Mouse (Mus musculus): ENCODE measurements around the gene Adgrb3. TPM values are rescaled to one million over a fixed set of nuclear protein-coding genes. Genes with fewer than 3 reads are reported as not detected.

Adgrb3 gene
- polyA plus RNA-seq, 1 experiment, result 54.2 TPM

GRCm38 (mm10) chr1:25420701-25421100 lies 408.8 kb downstream of the Adgrb3 start:
- TF ChIP-seq CTCF (IDR thresholded peaks at IDR 0.05; ENCODE audit: extremely low read depth, insufficient read depth, low read length) (no peak), POLR2A (IDR thresholded peaks at IDR 0.05; ENCODE audit: extremely low read depth, insufficient read depth, low read length) (no peak)
- Histone ChIP-seq H3K27ac (ENCODE audit: insufficient read depth, low read length) (no peak overlapping the region), H3K4me3 (ENCODE audit: insufficient read depth, low read length) (no peak overlapping the region), H3K4me1 (ENCODE audit: control insufficient read depth, insufficient read depth, low read length) (no peaks in the 10 kb centered on the region)

DNA sequence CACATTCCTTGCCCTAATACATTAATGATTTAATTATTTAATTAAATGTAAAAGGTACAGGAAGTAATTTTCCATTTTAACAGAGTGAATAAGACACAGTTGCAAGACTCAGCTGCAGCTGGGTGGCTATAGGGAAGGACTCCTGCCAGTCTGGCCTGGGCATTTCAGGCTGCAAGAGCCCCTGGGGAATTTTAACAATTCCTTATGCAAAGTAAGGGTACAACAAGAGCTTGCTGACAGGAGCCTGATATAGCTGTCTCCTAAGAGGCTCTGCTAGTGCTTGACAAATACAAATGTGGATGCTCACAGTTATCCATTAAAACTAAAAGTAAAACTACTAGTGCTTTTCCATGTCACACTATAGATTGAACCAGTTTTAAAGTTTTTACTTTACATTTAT lies 410.1 kb downstream of the Adgrb3 start:
- TF ChIP-seq CTCF (IDR thresholded peaks at IDR 0.05; ENCODE audit: extremely low read depth, insufficient read depth, low read length) (no peak), POLR2A (IDR thresholded peaks at IDR 0.05; ENCODE audit: extremely low read depth, insufficient read depth, low read length) (no peak)
- H3K27ac ChIP-seq (ENCODE audit: insufficient read depth, low read length), result no peak overlapping the region
- H3K4me1 ChIP-seq (ENCODE audit: control insufficient read depth, insufficient read depth, low read length), result no peaks in the 10 kb centered on the region
- no peak overlapping the region for H3K4me3 ChIP-seq (ENCODE audit: insufficient read depth, low read length)

DNA sequence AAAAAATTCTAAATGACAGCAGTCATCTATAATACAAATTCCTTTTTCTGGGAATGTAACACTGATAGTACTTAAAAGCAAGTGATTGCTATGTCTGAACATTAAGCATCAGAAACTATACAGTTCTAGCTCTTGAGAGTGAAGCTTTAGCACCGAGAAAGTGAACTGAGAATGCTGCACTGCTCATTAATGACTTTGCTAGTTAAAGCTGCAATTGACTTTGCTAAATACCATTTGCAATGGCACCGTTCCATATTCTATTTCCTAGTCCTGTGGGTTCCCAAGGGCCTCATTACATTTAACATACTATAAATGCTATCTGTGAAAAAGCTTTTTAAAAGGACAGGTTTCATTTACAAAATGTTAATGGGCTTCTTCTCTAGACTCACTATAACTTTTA lies 414.4 kb downstream of the Adgrb3 start:
- H3K4me1 ChIP-seq (ENCODE audit: control insufficient read depth, insufficient read depth, low read length), result no peaks in the 10 kb centered on the region
- no peak overlapping the region for H3K27ac ChIP-seq (ENCODE audit: insufficient read depth, low read length)
- H3K4me3 ChIP-seq (ENCODE audit: insufficient read depth, low read length), result no peak overlapping the region
- no peak for TF ChIP-seq CTCF (IDR thresholded peaks at IDR 0.05; ENCODE audit: extremely low read depth, insufficient read depth, low read length)
- TF ChIP-seq POLR2A (IDR thresholded peaks at IDR 0.05; ENCODE audit: extremely low read depth, insufficient read depth, low read length), result no peak

DNA sequence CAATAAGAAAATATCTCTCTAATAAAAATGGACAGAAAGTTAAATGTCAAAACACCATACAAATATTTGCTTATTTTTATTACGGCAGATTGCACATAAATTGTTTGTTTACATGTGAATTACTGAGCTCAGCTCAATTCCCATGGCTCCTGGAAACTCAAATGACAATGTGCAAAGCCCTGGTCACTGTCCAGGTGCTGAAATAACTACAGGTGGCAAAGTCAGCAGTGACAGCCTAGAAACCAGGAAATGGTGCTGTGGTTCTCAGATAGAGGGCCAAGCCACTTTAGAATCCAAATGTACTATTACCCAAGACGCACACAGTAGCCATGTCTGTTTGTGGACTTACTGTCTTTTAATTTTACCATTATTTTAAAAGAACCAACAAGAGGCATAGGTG lies 465.3 kb downstream of the Adgrb3 start:
- Histone ChIP-seq H3K4me1 (ENCODE audit: control insufficient read depth, insufficient read depth, low read length) (no peaks in the 10 kb centered on the region), H3K4me3 (ENCODE audit: insufficient read depth, low read length) (no peak overlapping the region), H3K27ac (ENCODE audit: insufficient read depth, low read length) (no peak overlapping the region)
- TF ChIP-seq POLR2A (IDR thresholded peaks at IDR 0.05; ENCODE audit: extremely low read depth, insufficient read depth, low read length), result no peak
- TF ChIP-seq CTCF (IDR thresholded peaks at IDR 0.05; ENCODE audit: extremely low read depth, insufficient read depth, low read length), result no peak

GRCm38 (mm10) chr1:25358554-25358953 lies 471.0 kb downstream of the Adgrb3 start:
- Histone ChIP-seq H3K4me3 (ENCODE audit: insufficient read depth, low read length) (no peak overlapping the region), H3K4me1 (ENCODE audit: control insufficient read depth, insufficient read depth, low read length) (no peaks in the 10 kb centered on the region; the same call in 1 of the 2 replicates), H3K27ac (ENCODE audit: insufficient read depth, low read length) (no peak overlapping the region)
- no peak for TF ChIP-seq CTCF (IDR thresholded peaks at IDR 0.05; ENCODE audit: extremely low read depth, insufficient read depth, low read length)
- no peak for TF ChIP-seq POLR2A (IDR thresholded peaks at IDR 0.05; ENCODE audit: extremely low read depth, insufficient read depth, low read length)

GRCm38 (mm10) chr1:25355486-25355885 lies 474.0 kb downstream of the Adgrb3 start:
- TF ChIP-seq CTCF (IDR thresholded peaks at IDR 0.05; ENCODE audit: extremely low read depth, insufficient read depth, low read length) (no peak), POLR2A (IDR thresholded peaks at IDR 0.05; ENCODE audit: extremely low read depth, insufficient read depth, low read length) (no peak)
- no peaks in the 10 kb centered on the region; the same call in 1 of the 2 replicates for H3K4me1 ChIP-seq (ENCODE audit: control insufficient read depth, insufficient read depth, low read length)
- H3K27ac ChIP-seq (ENCODE audit: insufficient read depth, low read length), result no peak overlapping the region
- no peak overlapping the region for H3K4me3 ChIP-seq (ENCODE audit: insufficient read depth, low read length)

DNA sequence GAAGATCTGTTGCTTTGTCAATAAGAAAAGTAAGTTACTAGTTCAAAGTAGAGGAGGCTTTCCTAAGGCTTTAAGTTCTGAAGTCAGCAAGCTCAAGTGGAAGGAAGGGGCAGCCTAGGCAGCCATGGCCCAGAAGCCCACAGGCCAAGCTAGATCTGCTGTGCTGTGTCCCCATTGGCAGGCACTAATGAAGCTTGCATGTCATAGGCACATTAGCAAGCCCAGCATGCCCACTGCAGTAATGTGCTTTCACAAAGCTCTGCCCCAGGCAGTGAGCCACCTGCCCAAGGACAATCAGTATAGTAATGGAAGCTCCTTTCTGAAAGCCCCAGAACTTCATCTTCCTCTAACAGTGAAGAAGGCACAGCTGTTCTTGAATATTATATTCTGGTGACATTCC lies 484.6 kb downstream of the Adgrb3 start:
- no peak for TF ChIP-seq POLR2A (IDR thresholded peaks at IDR 0.05; ENCODE audit: extremely low read depth, insufficient read depth, low read length)
- TF ChIP-seq CTCF (IDR thresholded peaks at IDR 0.05; ENCODE audit: extremely low read depth, insufficient read depth, low read length), result no peak
- Histone ChIP-seq H3K4me1 (ENCODE audit: control insufficient read depth, insufficient read depth, low read length) (no peaks in the 10 kb centered on the region; the same call in 1 of the 2 replicates), H3K4me3 (ENCODE audit: insufficient read depth, low read length) (no peak overlapping the region), H3K27ac (ENCODE audit: insufficient read depth, low read length) (no peak overlapping the region)

DNA sequence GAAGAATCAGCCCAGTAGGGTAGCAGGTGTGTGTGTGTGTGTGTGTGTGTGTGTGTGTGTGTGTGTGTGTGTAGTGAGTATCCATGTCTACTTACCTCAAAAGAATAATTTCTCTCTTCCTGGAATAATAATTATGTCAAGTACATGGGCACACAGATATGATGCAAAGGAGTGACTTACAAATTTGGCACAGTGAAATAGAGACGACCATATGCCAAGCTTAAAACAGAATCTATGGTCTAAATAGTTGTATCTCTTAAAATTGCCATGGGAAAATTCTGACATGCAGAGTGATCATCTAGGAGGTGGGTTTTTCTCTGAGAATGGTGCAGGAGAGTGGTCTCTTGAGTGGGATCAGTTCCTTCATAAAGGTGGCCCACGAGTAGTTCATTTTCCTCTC lies 504.1 kb downstream of the Adgrb3 start:
- H3K27ac ChIP-seq (ENCODE audit: insufficient read depth, low read length), result no peak overlapping the region; the same call in 1 of the 2 replicates
- H3K4me3 ChIP-seq (ENCODE audit: insufficient read depth, low read length), result no peak overlapping the region
- no peaks in the 10 kb centered on the region; the same call in 1 of the 2 replicates for H3K4me1 ChIP-seq (ENCODE audit: control insufficient read depth, insufficient read depth, low read length)
- no peak for TF ChIP-seq CTCF (IDR thresholded peaks at IDR 0.05; ENCODE audit: extremely low read depth, insufficient read depth, low read length)
- no peak for TF ChIP-seq POLR2A (IDR thresholded peaks at IDR 0.05; ENCODE audit: extremely low read depth, insufficient read depth, low read length)

- Histone ChIP-seq H3K4me1 (ENCODE audit: control insufficient read depth, insufficient read depth, low read length) (no peaks in the 10 kb centered on the region), H3K27ac (ENCODE audit: insufficient read depth, low read length) (no peak overlapping the region), H3K4me3 (ENCODE audit: insufficient read depth, low read length) (no peak overlapping the region)
- TF ChIP-seq POLR2A (IDR thresholded peaks at IDR 0.05; ENCODE audit: extremely low read depth, insufficient read depth, low read length) (no peak), CTCF (IDR thresholded peaks at IDR 0.05; ENCODE audit: extremely low read depth, insufficient read depth, low read length) (no peak)
These were observed 512.4 kb downstream of the Adgrb3 start for GRCm38 (mm10) chr1:25317142-25317541.

DNA sequence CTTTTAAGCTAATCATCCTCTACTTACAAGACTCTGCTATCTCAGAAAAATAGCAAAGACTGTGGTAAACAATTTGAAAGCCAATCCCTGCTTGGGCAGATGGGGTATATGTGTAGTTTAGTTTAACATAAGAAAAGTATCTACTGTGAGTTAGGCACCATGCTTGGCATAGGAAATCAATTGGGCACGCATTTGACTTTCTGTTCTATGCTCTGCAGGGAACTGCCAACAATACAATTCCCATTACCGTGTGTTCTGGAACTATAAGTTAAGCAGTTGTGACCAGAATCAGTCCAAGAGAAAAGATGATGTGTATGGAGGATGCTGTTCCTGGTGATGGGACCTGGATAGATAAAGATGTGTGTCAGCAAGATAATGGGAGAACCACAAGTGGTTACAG lies 517.2 kb downstream of the Adgrb3 start:
- Histone ChIP-seq H3K4me1 (ENCODE audit: control insufficient read depth, insufficient read depth, low read length) (no peaks in the 10 kb centered on the region), H3K4me3 (ENCODE audit: insufficient read depth, low read length) (no peak overlapping the region)
- no peak for TF ChIP-seq POLR2A (IDR thresholded peaks at IDR 0.05; ENCODE audit: extremely low read depth, insufficient read depth, low read length)
- no peak for TF ChIP-seq CTCF (IDR thresholded peaks at IDR 0.05; ENCODE audit: extremely low read depth, insufficient read depth, low read length)

More for the DNA sequence above, 517.2 kb downstream of the Adgrb3 start:
- no peak overlapping the region for H3K27ac ChIP-seq (ENCODE audit: insufficient read depth, low read length)

Measured in cortical plate, adult 2 months (tissue).